Mouse (Mus musculus): Measurements from ENCODE around the gene Msmp.

- TF ChIP-seq CTCF (IDR thresholded peaks at IDR 0.05; ENCODE audit: borderline replicate concordance, extremely low read depth, insufficient read depth, insufficient read length) (no peak), POLR2A (IDR thresholded peaks at IDR 0.05; ENCODE audit: borderline replicate concordance, extremely low read depth, insufficient read depth, insufficient read length, poor library complexity, severe bottlenecking) (no peak)
Measured at GRCm38 (mm10) chr4:43587681-43588080, 3.4 kb upstream of the Msmp start.

Measured in brain, embryonic 14.5 days (tissue).